Mouse (Mus musculus): ENCODE measurements at regions not wholly inside any gene's neighbourhood (a gene's known extent, or its start where the extent isn't known, plus 50 kb on each side); places are given as distances from the start of the nearest gene placed in this dataset.

GRCm38 (mm10) chr10:83819266-83819949 is 96.7 kb downstream of the 1500009L16Rik start:
- Histone ChIP-seq H3K27ac (no peak overlapping the region), H3K9me3 (no peaks in the 10 kb centered on the region), H3K4me3 (no peak overlapping the region), H3K36me3 (no peaks in the 10 kb centered on the region), H3K4me2 (replicated peaks) (peak overlapping the region; percentile 44), H3K27me3 (no peaks in the 10 kb centered on the region), H3K4me1 (no peaks in the 10 kb centered on the region), H3K9ac (no peak overlapping the region)
- WGBS = 14% methylated on average over 13 of the region's 13 CpGs
- ATAC-seq (ENCODE audit: low FRiP score, low read depth) = no peak

GRCm38 (mm10) chr10:83819950-83820275 is 97.2 kb downstream of the 1500009L16Rik start:
- Histone ChIP-seq H3K27me3 (no peaks in the 10 kb centered on the region), H3K36me3 (no peaks in the 10 kb centered on the region), H3K9ac (no peak overlapping the region), H3K27ac (no peak overlapping the region), H3K4me3 (no peak overlapping the region), H3K9me3 (no peaks in the 10 kb centered on the region), H3K4me2 (replicated peaks) (no peak overlapping the region), H3K4me1 (no peaks in the 10 kb centered on the region)
- 75% methylated on average over 8 of the region's 8 CpGs for WGBS
- no peak for ATAC-seq (ENCODE audit: low FRiP score, low read depth)

GRCm38 (mm10) chr10:83821089-83821488 is 98.4 kb downstream of the 1500009L16Rik start:
- Histone ChIP-seq H3K4me1 (no peaks in the 10 kb centered on the region), H3K27ac (no peak overlapping the region), H3K4me3 (no peak overlapping the region), H3K27me3 (no peaks in the 10 kb centered on the region), H3K9ac (no peak overlapping the region), H3K36me3 (no peaks in the 10 kb centered on the region), H3K9me3 (no peaks in the 10 kb centered on the region), H3K4me2 (replicated peaks) (no peak overlapping the region)
- WGBS = 72% methylated on average over 10 of the region's 10 CpGs
- ATAC-seq (ENCODE audit: low FRiP score, low read depth) = no peak

- 78% methylated on average over 5 of the region's 5 CpGs for WGBS
Measured at GRCm38 (mm10) chr10:83826105-83826504, 103.4 kb downstream of the 1500009L16Rik start.

GRCm38 (mm10) chr10:83836351-83836750 is 113.7 kb downstream of the 1500009L16Rik start:
- H3K9me3 ChIP-seq = no peaks in the 10 kb centered on the region
- no peaks in the 10 kb centered on the region for H3K4me1 ChIP-seq
- H3K4me2 ChIP-seq (replicated peaks) = no peak overlapping the region
- no peak overlapping the region for H3K9ac ChIP-seq
- ATAC-seq (ENCODE audit: low FRiP score, low read depth) = no peak
- 0 out of 2 replicates have a peak overlapping the region, but pooled peaks have one; percentile 28 for H3K27ac ChIP-seq
- WGBS = 76% methylated on average over 5 of the region's 5 CpGs
- H3K36me3 ChIP-seq = no peaks in the 10 kb centered on the region
- H3K27me3 ChIP-seq = no peaks in the 10 kb centered on the region
- no peak overlapping the region for H3K4me3 ChIP-seq

More at GRCm38 (mm10) chr10:83826105-83826504, 103.4 kb downstream of the 1500009L16Rik start:
- no peaks in the 10 kb centered on the region for H3K27me3 ChIP-seq
- H3K4me3 ChIP-seq = no peak overlapping the region
- no peaks in the 10 kb centered on the region for H3K36me3 ChIP-seq
- no peak overlapping the region for H3K9ac ChIP-seq
- H3K4me2 ChIP-seq (replicated peaks) = no peak overlapping the region
- H3K27ac ChIP-seq = no peak overlapping the region
- H3K9me3 ChIP-seq = no peaks in the 10 kb centered on the region
- no peaks in the 10 kb centered on the region for H3K4me1 ChIP-seq
- no peak for ATAC-seq (ENCODE audit: low FRiP score, low read depth)

- H3K4me1 ChIP-seq = no peaks in the 10 kb centered on the region
- H3K4me2 ChIP-seq (replicated peaks) = no peak overlapping the region
- no peak overlapping the region for H3K9ac ChIP-seq
- H3K27me3 ChIP-seq = no peaks in the 10 kb centered on the region
- peaks cover 11% of the 10 kb centered on the region for H3K9me3 ChIP-seq
- no peak overlapping the region for H3K27ac ChIP-seq
- no peak overlapping the region for H3K4me3 ChIP-seq
- ATAC-seq (ENCODE audit: low FRiP score, low read depth) = no peak
- 83% methylated on average over 3 of the region's 3 CpGs for WGBS
- no peaks in the 10 kb centered on the region for H3K36me3 ChIP-seq
Measured at GRCm38 (mm10) chr10:83840226-83840625, 117.6 kb downstream of the 1500009L16Rik start.

GRCm38 (mm10) chr10:83850881-83851280 is 128.2 kb downstream of the 1500009L16Rik start:
- H3K36me3 ChIP-seq = no peaks in the 10 kb centered on the region
- no peaks in the 10 kb centered on the region for H3K9me3 ChIP-seq
- H3K4me2 ChIP-seq (replicated peaks) = no peak overlapping the region
- H3K4me1 ChIP-seq = peaks cover 9% of the 10 kb centered on the region
- H3K9ac ChIP-seq = no peak overlapping the region
- no peak overlapping the region for H3K4me3 ChIP-seq
- H3K27me3 ChIP-seq = no peaks in the 10 kb centered on the region
- 68% methylated on average over 4 of the region's 4 CpGs for WGBS
- no peak for ATAC-seq (ENCODE audit: low FRiP score, low read depth)
- H3K27ac ChIP-seq = no peak overlapping the region

GRCm38 (mm10) chr10:83852194-83852593 is 129.5 kb downstream of the 1500009L16Rik start:
- ATAC-seq (ENCODE audit: low FRiP score, low read depth) = no peak
- Histone ChIP-seq H3K9me3 (no peaks in the 10 kb centered on the region), H3K4me1 (no peaks in the 10 kb centered on the region; the same call in 1 of the 2 replicates), H3K27me3 (no peaks in the 10 kb centered on the region), H3K36me3 (no peaks in the 10 kb centered on the region), H3K27ac (no peak overlapping the region), H3K9ac (no peak overlapping the region), H3K4me2 (replicated peaks) (no peak overlapping the region), H3K4me3 (no peak overlapping the region)
- WGBS = 76% methylated on average over 5 of the region's 5 CpGs

GRCm38 (mm10) chr10:83852806-83853205 is 130.1 kb downstream of the 1500009L16Rik start:
- H3K4me1 ChIP-seq = no peaks in the 10 kb centered on the region; the same call in 1 of the 2 replicates
- no peak overlapping the region for H3K9ac ChIP-seq
- H3K36me3 ChIP-seq = no peaks in the 10 kb centered on the region
- no peak overlapping the region for H3K4me2 ChIP-seq (replicated peaks)
- no peaks in the 10 kb centered on the region for H3K9me3 ChIP-seq
- no peak overlapping the region for H3K4me3 ChIP-seq
- no peaks in the 10 kb centered on the region for H3K27me3 ChIP-seq
- ATAC-seq (ENCODE audit: low FRiP score, low read depth) = no peak
- H3K27ac ChIP-seq = no peak overlapping the region
- WGBS = 80% methylated on average over 3 of the region's 3 CpGs

- 67% methylated on average over 14 of the region's 14 CpGs for WGBS
- H3K36me3 ChIP-seq = no peaks in the 10 kb centered on the region
- no peak overlapping the region for H3K4me2 ChIP-seq (replicated peaks)
- no peak for ATAC-seq (ENCODE audit: low FRiP score, low read depth)
- H3K9ac ChIP-seq = no peak overlapping the region
- H3K4me1 ChIP-seq = peaks cover 27% of the 10 kb centered on the region
- no peaks in the 10 kb centered on the region for H3K27me3 ChIP-seq
- H3K27ac ChIP-seq = no peak overlapping the region
- H3K9me3 ChIP-seq = no peaks in the 10 kb centered on the region
- H3K4me3 ChIP-seq = no peak overlapping the region
Measured at GRCm38 (mm10) chr10:83857794-83858442, 135.3 kb downstream of the 1500009L16Rik start.

- peak overlapping the region; percentile 39 for H3K27ac ChIP-seq
- H3K9me3 ChIP-seq = no peaks in the 10 kb centered on the region
- WGBS = 35% methylated on average over 6 of the region's 6 CpGs
- H3K9ac ChIP-seq = no peak overlapping the region
- no peak overlapping the region for H3K4me3 ChIP-seq
- no peak overlapping the region for H3K4me2 ChIP-seq (replicated peaks)
- no peaks in the 10 kb centered on the region for H3K36me3 ChIP-seq
- no peaks in the 10 kb centered on the region for H3K27me3 ChIP-seq
- peaks cover 27% of the 10 kb centered on the region for H3K4me1 ChIP-seq
- ATAC-seq (ENCODE audit: low FRiP score, low read depth) = no peak
Measured at GRCm38 (mm10) chr10:83858689-83859088, 136.0 kb downstream of the 1500009L16Rik start.

- 78% methylated on average over 4 of the region's 4 CpGs for WGBS
- Histone ChIP-seq H3K9ac (no peak overlapping the region), H3K4me1 (peaks cover 27% of the 10 kb centered on the region), H3K27me3 (no peaks in the 10 kb centered on the region), H3K27ac (no peak overlapping the region), H3K36me3 (no peaks in the 10 kb centered on the region), H3K4me3 (no peak overlapping the region), H3K9me3 (no peaks in the 10 kb centered on the region; the same call in 1 of the 2 replicates), H3K4me2 (replicated peaks) (no peak overlapping the region)
- ATAC-seq (ENCODE audit: low FRiP score, low read depth) = no peak
Measured at GRCm38 (mm10) chr10:83859633-83860032, 137.0 kb downstream of the 1500009L16Rik start.
